Mouse (Mus musculus): ENCODE results near the gene Nacc2.

Nacc2 gene

DNA sequence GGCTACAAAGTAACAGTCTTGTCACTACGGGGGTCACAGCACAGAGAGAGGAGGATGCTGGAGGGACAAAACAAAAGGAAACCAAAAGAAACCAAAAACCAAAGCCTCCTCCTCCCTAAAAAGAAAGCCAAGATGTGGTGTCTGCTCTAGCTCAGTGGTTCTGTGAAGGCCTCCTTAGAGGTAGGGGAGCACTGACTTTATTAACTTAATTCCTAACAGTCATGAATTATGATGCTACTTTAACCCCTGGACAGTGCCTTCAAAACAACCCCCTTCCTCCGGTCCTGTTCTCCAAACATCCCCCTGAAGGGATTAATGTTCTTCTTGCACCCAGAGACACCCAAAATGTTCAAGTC, 67.3 kb downstream of the Nacc2 start:
- DNase-seq (ENCODE audit: low read depth, low spot score) = no peak

DNA sequence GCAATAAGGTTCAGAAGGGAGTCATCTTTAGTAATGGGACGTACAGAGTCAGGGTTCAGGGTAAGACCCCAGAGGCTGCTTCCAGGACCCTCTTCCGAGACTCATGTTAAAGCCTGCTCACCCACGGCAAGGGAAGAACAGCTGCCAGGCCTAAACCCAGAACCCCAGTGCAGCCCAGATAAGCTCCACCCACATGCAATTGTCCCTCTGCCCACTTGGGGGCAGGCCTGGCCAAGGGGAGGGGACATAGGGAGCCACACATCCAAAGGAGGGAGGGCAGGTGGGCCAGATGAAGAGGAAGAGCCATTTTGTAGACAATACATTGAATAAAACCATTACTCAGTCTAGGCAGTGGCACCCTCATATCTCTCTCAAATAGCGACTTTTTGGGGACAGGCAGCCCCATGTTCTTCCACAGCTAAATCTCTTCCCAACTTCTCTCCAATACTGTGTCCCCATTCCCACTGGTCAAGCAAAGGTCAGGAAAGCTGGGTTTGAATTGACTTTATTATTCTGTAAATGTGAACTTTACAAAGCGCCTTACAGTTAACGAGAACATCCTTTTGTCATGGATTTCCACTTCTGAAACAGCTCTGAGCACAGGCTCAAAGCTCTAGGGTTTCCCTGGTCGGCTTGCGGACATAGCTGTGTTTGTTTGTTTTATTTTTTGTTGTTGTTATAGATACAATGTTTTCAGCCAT, 67.8 kb downstream of the Nacc2 start:
- peak; percentile 90 for DNase-seq (ENCODE audit: low read depth, low spot score)

DNA sequence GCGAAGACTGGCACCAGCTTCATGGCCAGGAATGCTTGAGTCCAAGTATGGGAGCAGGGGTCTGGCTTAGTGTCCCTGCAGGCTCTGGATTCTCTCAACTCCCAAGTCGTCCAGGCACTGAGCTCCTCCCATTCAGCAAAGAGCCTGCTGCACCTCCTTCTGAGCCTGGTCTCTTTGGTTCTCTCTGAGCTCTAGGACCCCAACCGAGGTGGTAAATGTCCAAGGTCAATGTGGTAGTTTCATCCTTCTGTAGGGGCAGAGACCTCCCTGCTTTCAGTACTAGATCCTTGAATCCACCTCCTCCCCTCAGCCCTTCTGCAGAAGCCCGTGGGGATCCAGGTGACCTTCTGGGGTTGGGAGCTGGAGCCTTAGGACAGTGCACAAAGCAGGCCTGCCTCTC, 70.2 kb downstream of the Nacc2 start:
- no peak for DNase-seq (ENCODE audit: low read depth, low spot score)

DNA sequence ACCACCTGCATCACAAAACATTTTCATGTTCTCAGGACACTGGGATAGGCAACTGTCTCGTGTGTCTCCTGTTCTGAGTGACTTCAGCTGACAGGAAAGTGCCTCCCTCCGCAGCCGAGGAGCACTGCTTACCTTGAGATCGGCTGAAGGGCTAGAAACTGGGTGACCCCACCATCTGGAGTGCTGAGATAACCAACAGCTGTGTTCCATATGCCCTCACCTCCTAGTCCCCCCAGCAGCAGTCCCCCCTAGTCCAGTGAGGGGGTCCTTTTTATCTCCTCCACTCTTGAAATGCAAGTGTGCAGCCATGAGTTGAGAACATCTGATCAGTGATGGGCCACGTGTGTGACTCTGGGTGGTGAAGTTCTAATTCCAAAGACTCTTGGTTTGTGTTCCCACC, 74.2 kb downstream of the Nacc2 start:
- DNase-seq (ENCODE audit: low read depth, low spot score) = no peak

DNA sequence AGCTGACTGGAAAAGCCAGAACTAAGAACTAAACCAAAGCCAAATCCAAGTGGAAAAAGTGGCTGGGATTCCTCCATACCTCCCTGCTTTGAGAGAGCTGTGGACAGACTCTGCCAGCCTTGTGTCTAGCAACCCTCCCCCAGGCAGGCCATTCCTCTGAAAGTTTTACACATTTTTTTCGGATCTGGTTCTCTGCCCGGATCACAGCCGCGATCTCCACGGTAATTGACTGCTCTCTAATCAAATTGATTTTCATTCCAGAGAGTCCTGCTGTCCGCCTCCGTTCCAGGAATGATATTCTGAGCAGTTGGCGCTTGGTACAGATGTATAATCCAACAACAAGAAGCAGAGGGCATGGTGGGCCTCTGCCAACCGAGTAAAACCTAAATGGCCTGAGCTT, 78.8 kb downstream of the Nacc2 start:
- DNase-seq (ENCODE audit: low read depth, low spot score) = peak; percentile 37

DNA sequence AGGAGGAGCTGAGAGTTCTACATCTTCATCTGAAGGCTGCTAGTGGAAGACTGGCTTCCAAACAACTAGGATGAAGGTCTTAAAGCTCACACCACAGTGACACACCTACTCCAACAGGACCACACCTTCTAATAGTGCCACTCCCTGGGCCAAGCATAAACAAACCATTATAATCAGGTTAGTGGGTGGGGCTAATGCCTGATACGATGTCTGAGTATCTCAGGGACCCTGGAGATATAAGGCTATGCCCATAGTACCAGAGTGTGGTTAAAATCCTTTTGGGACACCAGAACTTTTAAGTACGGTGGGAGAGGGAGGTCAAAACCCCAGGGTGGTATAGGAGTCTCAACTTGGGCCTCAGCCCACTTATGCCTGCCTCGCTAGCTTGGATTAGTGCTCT, 80.4 kb downstream of the Nacc2 start:
- no peak for DNase-seq (ENCODE audit: low read depth, low spot score)

DNA sequence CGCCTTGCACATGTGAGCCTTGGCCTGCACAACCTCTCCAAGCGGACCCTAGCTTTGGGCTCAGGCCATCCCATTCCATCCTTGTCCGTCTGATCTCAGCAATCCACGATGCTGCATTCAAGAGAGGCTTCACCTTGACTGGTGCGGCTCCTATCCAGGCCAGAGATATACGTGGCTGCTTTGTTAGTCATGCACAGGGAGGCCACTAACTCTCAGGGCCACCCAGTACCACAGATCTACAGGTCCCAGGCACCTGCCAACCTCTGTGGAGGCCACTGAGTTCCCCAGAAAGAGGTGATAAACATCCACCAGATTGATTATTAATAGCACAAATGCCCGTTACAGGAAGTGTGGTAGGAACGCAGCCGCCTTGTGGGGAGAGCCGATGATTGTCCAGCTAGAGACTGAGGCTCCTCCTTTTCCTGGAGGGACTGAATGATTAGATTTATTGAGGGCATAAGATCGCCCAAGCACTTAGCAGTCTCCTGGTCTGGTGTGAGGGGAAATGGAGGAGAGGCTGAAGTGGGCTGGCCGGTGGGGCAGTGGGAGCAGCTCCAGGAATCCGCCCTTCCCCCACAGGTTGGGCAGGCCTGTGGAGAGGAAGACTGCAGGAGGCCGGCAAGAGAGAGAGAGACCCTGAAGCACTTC, 81.7 kb downstream of the Nacc2 start:
- no peak for DNase-seq (ENCODE audit: low read depth, low spot score)

DNA sequence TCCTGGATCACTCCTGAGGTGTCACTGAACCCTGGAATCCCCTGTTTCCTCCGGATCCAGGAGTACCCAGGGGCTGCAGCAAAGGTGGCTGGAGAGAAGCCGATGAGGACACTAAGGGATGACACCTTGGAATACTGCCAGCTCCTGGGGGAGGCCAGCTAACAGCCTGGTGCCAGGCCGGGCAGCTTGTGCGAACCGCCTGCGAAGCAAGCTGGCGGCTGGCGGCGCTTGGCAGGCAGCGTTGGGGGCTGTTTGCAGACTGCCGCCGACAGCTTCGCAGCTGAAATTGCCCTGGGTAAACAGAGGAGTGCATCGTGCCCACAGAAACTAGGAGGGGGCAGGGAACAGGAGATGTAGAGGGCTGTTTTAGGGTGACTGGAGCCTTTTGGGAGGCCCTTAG, 83.1 kb downstream of the Nacc2 start:
- DNase-seq (ENCODE audit: low read depth, low spot score) = peak; percentile 85

DNA sequence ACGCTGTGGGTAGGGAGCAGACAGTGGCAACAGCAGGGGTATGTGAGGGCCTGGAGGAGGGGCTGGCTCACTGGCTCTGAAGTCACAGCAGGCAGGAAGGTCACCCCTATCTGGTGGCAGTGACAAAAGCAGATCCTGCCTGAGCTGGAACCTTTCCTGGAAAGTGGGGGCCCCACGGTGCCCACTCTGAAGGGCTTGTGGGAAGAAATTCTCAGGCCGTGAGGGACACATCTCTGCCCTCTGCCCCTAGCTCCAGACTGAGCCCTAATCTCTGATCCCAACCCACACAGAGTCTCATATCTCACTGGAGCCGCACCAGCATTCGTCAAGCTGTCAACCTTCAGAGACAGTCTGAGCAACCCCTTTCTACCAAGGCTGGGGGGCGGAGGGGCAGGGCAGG, 85.6 kb downstream of the Nacc2 start:
- no peak for DNase-seq (ENCODE audit: low read depth, low spot score)

DNA sequence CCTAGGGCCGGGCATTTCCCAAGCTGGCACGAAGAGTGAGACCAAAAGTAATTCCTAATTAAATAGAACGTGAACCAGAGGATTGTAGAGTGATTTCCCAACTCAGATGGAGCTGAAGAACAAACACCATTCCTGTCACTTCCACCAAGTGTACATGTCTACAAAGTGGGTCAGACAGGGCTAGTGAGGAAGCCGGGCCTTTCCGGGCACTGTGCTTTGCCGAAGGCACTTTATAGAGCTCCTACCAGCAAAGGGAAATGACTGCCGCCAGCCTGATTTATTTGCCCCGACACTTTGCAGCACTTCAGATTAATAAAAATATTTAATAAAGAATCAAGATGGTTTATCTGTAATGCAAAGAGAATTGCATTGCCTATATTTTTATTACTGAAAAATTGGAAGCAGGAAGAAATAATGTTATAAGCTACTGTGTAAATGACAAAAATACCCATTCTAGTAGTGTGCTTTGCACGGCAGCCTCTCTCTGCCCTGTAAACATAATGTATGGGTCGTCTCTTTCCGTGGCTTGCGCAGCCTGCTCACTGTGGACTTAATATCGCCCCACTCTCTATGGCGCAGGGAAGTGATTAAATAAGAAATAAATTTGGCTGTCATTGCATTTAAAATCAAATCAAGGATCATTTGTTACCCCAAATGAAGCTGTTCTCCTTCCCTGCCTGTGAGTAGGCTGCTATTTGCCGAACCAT, 88.5 kb downstream of the Nacc2 start:
- DNase-seq (ENCODE audit: low read depth, low spot score) = no peak

DNA sequence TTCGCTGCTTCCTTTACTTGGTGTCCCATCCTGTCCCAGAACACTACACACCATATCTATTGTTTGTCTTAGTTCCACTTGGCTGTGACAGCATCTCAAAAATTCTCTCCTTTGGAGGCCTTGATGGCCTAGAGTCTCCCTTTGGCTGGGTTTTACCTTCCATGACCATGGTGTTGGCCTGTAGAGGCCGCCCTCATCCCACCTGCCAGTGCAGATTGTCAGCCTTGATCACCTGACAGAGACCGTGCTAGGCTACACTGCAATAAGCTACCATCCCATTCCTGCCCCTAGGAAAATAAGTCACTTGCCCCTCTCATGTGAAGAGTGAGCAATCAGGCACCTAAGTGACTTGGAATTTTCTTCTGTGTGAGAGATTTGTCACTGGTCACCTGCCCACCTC, 92.7 kb downstream of the Nacc2 start:
- DNase-seq (ENCODE audit: low read depth, low spot score) = peak; percentile 24

DNA sequence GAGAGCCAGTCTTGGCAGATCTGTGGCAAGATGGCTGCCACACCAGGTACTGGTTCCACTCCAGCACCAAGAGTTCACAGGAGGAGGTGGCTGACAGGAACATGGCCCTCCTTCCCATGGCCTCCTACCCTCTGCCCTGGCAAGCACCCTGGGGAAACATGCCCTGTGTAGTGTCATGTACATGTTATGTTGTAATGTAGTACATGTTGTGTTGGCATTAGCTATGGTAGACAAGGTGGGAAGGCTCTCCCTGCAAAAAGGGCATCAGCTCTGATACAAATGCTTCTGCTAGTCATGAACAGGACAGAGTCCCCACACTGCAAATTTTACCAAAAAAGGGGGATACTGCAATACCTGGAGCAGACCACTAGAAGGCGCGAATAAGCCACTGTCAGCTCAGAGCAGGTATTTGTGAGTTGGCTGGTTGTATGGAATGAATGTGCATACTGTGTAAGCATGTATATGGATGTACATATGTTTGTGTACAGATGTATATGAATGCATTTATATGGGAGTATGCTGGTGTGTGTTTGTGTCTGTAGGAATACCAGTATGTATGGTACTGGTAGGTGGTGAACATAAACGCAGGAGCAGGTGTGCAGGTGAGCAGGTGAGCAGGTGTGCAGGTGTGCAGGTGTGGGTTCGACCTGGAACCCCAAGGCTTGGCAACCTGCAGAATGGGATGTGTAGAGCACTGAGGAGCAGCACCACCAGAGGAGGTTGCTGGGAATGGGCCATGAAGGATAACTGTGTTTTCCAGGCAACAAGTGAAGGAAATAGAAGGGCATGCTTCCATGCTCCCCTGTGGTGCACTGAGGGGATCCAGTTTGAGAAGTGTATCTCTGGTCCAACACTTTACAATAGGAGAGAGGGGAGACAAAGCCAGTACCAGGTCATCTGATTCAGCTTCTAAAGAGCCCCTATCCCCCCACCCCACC, 98.6 kb downstream of the Nacc2 start:
- DNase-seq (ENCODE audit: low read depth, low spot score) = peak; percentile 75

DNA sequence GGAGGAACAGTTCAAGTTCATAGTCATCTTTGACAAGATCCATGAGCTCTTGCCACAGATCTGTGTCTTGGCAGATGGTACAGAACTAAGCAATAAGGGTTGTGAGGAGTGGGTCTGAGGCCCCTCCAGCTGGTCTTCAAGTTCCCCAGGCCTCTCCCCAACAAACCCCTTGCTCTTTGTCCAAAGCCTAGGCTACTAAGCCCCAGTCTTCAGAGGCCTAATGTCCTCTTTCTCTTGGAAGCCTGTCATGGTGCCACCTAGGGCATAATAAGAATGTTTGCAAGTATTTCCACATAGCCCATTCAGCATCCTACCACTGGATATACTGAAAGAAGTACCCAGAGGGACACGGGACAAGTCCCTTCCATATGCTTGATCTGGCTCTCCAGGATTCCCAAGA, 100.4 kb downstream of the Nacc2 start:
- no peak for DNase-seq (ENCODE audit: low read depth, low spot score)

DNA sequence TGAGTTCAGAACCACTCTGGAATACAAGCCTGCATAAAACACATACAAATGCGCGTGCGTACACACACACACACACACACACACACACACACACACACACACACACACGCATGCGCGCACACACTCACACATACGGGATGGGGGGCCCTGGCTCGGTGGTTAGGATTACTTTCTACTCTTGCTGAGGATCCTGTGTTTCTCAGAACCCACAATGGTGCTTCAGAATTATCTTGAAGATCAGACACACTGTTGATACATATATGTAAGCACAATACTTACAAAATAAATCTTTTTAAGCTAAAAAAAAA, 100.8 kb downstream of the Nacc2 start:
- DNase-seq (ENCODE audit: low read depth, low spot score) = no peak

DNA sequence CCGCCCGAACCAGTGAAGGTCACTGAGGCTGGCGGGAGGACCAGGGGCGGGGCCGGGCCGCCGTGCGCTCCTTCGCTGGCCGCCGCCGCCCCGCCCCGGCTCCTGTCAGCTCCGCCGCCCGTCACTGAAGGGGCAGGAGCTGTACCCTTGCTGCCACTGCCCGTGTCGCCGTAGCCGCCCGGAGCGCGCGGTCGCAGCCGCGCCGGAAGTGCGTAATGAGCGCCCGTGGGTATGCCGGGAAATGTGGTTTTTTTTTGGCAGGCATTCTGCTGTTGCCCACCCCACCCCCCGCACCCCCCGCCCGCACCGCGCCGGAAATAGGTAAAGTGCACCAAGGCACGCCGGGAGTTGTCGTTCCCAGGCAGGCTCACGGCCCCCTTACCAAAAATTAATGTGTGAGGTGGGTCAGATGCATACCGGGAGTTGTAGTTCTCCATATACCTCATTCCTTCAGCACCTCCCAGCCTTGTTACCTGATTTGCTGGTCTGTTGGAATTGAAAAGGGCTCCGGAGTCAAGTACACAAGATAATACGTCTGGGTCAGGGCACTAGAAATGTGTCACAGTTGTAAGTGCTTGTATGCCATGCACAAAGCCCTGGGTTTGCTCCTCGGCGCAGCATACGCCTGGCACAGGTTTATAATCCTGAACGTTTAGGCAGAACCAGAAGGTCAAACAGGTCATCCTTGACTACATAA, 101.3 kb downstream of the Nacc2 start, which contains the start of gene Ubac1:
Gene Ubac1, minus strand, starts transcription at position 187 of the 697 bp plus-strand sequence.
- DNase-seq (ENCODE audit: low read depth, low spot score) = peak; percentile 98

DNA sequence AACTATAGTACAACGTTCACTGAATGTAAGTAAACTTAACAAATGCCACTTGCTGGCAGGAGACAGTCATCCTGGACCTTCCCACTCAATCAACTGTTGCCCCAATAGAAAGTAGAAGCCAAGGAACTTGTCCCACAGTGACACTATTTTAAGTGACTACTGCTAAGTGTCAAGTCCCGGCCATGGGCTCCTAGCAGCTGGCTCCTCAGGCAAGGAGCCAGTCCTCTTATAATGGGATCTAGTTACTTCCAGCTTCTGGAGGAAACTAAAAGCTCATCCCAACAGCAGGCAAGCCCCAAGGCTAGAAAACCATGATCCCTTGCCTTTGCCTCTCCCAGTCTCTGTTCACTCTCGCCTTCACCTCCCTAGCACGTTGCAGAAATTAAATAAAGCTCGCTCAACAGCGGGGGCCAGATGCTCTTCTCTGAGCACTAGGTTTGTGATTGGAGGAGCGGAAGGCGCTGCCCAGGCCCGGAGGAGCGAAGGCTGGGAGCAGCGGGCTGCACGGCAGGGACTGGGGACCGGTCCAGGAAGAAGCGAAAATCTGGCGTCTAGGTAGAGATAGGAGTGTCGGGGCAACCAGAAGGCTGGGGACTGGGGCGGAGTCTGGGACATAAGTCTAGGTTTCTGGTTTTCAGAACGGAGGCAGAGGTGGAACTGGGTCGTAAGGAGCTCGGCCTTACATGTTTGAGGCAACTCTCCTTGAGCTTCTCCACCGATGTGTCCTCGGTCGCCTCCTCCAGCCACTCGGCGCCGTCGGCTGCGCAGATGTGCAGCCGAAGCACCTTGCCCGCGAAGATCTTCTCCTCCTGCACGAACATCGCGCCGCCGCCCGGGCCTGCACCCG, 102.1 kb downstream of the Nacc2 start:
- peak; percentile 93 for DNase-seq (ENCODE audit: low read depth, low spot score)

DNA sequence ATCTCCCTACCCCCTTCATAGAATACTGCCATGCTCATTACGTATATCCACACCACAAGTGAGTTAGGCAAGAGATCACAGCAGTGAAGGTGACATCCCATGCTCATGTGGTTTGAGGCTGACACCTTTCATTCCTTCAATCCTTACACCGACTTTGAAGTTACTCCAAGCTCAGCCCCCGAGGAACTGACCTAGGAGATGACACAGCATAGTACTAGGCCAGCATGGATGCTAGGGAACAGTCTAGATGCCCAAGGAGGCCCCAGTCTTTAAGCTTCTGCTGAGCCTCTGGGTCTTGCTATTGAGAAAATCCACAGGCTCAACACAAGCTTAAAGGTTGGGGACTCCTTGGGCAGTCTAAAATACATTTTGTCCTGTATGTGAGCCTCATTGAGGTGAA, 103.1 kb downstream of the Nacc2 start:
- DNase-seq (ENCODE audit: low read depth, low spot score) = no peak

DNA sequence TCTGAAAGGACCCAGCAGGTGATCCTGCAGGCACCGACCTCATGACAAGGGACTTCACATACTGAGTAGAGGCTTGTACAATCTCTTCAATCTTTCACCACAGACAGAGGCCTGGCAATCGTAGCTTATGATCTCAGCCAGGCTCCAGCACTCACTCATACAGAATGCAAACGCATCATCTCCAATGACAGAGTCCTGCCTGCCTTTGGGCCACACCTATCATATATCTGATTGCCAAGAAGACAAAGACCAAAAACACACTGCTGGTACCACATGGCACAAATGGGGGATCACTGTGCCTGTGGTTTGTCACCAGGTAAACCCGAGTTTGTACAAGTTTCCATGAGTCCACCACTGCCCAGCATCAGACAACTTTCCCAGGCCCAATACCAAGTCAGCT, 105.7 kb downstream of the Nacc2 start:
- no peak for DNase-seq (ENCODE audit: low read depth, low spot score)

DNA sequence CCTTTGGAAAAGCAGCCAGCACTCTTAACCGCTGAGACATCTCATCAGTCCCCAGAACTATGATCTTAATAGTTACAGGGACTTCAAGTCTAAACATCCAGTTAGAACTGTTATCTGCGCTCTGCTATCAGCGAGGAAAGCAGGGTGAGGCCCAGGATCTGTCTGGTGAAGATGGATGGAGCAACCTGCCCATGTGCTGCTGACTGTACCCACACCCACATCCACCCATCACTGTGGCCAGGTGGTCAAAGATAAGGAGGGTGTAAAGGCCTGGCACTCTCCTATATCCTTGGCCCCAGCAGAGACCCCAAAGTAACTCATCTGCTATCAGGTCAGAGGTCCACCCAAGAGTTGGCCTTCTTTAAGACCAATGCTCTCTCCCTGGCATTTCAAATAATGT, 109.3 kb downstream of the Nacc2 start:
- DNase-seq (ENCODE audit: low read depth, low spot score) = no peak

DNA sequence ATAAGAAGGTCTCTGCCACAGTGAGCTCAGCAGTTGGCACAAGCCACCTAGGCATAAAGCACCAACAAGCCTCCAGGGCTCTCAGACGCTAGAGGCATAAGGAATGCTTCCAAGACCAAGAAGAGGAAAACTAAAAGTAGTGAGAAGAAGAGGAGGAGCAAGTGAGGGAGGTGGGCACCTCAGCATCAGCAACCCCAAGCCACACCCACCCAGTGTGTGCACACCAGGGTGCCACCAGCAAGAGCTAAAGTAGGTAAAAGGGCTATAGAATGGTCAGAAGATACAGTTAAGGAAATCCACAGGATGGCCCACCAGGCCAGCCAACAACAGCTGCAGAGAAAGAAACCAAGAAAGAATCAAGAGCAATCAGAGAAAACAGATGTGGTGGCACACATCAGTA, 111.6 kb downstream of the Nacc2 start:
- no peak for DNase-seq (ENCODE audit: low read depth, low spot score)

Measured in brain, adult 2 months (tissue).